14 mouse cellular contexts compared by ENCODE assay signal in genomic region chr8:108634282-108634681, GRCm38 (mm10).
"Had no signal": no experiment of that assay in that cellular context is flagged by ENCODE, and none has a peak within 500 bp of the region (broad histone marks: within the 10 kb centered on the region; RNA-seq: fewer than 3 reads in every experiment).

No protein-coding gene starts in this region.

- H3K4me1 ChIP-seq: liver, embryonic 15.5 days; midbrain, embryonic 15.5 days; neural tube, embryonic 12.5 days; stomach, embryonic 15.5 days had no signal

- H3K27me3 ChIP-seq: kidney, embryonic 15.5 days; liver, embryonic 15.5 days; midbrain, embryonic 15.5 days; neural tube, embryonic 12.5 days; stomach, embryonic 15.5 days had no signal

- H3K9ac ChIP-seq: kidney, embryonic 15.5 days; liver, embryonic 15.5 days; midbrain, embryonic 15.5 days; neural tube, embryonic 12.5 days; stomach, embryonic 15.5 days had no signal

- H3K36me3 ChIP-seq: kidney, embryonic 15.5 days; liver, embryonic 15.5 days; midbrain, embryonic 15.5 days; neural tube, embryonic 12.5 days; stomach, embryonic 15.5 days had no signal

- H3K27ac ChIP-seq: kidney, embryonic 15.5 days; left cerebral cortex, adult 2 months; liver, embryonic 15.5 days; midbrain, embryonic 15.5 days; neural tube, embryonic 12.5 days; stomach, embryonic 15.5 days had no signal

- H3K4me3 ChIP-seq: kidney, embryonic 15.5 days; left cerebral cortex, adult 2 months; liver, embryonic 15.5 days; midbrain, embryonic 15.5 days; neural tube, embryonic 12.5 days; stomach, embryonic 15.5 days had no signal

- H3K4me2 ChIP-seq: kidney, embryonic 15.5 days; liver, embryonic 15.5 days; midbrain, embryonic 15.5 days; neural tube, embryonic 12.5 days; stomach, embryonic 15.5 days had no signal

- ATAC-seq: intestine, embryonic 16.5 days; lung, postnatal 0 days; midbrain, embryonic 15.5 days had no signal

- DNase-seq: kidney, adult 2 months; kidney, postnatal 14 days; lung, adult 2 months; lung, postnatal 36 days; retina, postnatal 1 day; thymus, adult 2 months had no signal

- H3K9me3 ChIP-seq: kidney, embryonic 15.5 days; liver, embryonic 15.5 days; midbrain, embryonic 15.5 days; neural tube, embryonic 12.5 days; stomach, embryonic 15.5 days had no signal
